Mouse (Mus musculus) midbrain, postnatal 0 days (tissue): ENCODE results near the gene Slc8a1. TPM values are rescaled to one million over a fixed set of nuclear protein-coding genes. Genes with fewer than 3 reads are reported as not detected.

Experiments used
- ATAC-seq: fragments of 200-750 bp; cut with Nextera tagmentation; 2 replicates; pipeline ENCODE4 v1.8.0; 2017; ENCODE audit warnings: moderate number of reproducible peaks, mild to moderate bottlenecking, moderate TSS enrichment, moderate library complexity; ENCODE audit not compliant: low FRiP score
- DNase-seq: peaks from one replicate; pipeline ENCODE4 v3.0.0-alpha.2; 2015; ENCODE audit warnings: low spot score
- H3K27ac ChIP-seq: fragments of 300-500 bp; sonication (generic); 2 replicates; pipeline ENCODE4 v1.5.1; 2014; ENCODE audit warnings: low read depth, mild to moderate bottlenecking, low read length, mixed read lengths
- H3K27me3 ChIP-seq: fragments of 300-500 bp; sonication (generic); 2 replicates; pipeline ENCODE4 v1.6.1; 2014; ENCODE audit warnings: low read length, control low read depth, mixed read lengths; ENCODE audit not compliant: insufficient read depth
- H3K36me3 ChIP-seq: fragments of 300-500 bp; sonication (generic); 2 replicates; pipeline ENCODE4 v1.6.1; 2014; ENCODE audit warnings: low read length, control low read depth, mixed read lengths; ENCODE audit not compliant: insufficient read depth
- H3K4me1 ChIP-seq: fragments of 300-500 bp; sonication (generic); 2 replicates; pipeline ENCODE4 v1.6.1; 2014; ENCODE audit warnings: mild to moderate bottlenecking, control low read depth, antibody characterized with exemption, low read length, mixed read lengths; ENCODE audit not compliant: insufficient read depth
- H3K4me2 ChIP-seq: fragments of 300-500 bp; sonication (generic); 2 replicates; pipeline ENCODE4 v1.6.1; 2014; ENCODE audit warnings: low read depth, mild to moderate bottlenecking, low read length, mixed read lengths; ENCODE audit not compliant: poor library complexity, severe bottlenecking
- H3K4me3 ChIP-seq: fragments of 300-500 bp; sonication (generic); 2 replicates; pipeline ENCODE4 v1.5.1; 2014; ENCODE audit warnings: low read depth, mild to moderate bottlenecking, low read length, moderate library complexity
- H3K9ac ChIP-seq: fragments of 300-500 bp; sonication (generic); replicated peaks from 2 replicates; pipeline ENCODE4 v1.6.1; 2014; ENCODE audit warnings: mild to moderate bottlenecking, low read length, moderate library complexity, mixed read lengths; ENCODE audit not compliant: poor library complexity, severe bottlenecking
- H3K9me3 ChIP-seq: fragments of 300-500 bp; sonication (generic); 2 replicates; pipeline ENCODE4 v1.6.1; 2016; ENCODE audit warnings: low read length, control low read depth
- CTCF ChIP-seq: IDR thresholded peaks from 2 replicates; pipeline ENCODE4 v1.5.1; 2016; ENCODE audit warnings: antibody characterized with exemption, mild to moderate bottlenecking
- WGBS: fragments of 180-500 bp; shearing (Covaris S2); extraction: QIAGEN DNeasy Blood & Tissue Kit; methylation state at CpG from one replicate; pipeline ENCODE4 v1.1.7; 2014; 5-methylcytosine and 5-hydroxymethylcytosine counted together
- polyA plus RNA-seq: library from polyadenylated mRNA; unstranded; fragments of >200 nt; fragmentation: Nextera tagmentation; extraction: Ambion mirVana; gene quantifications from 2 replicates; pipeline ENCODE4 v1.2.1, GENCODE M21; 2015
- total RNA-seq: library from RNA; depleted of rRNA; stranded (reverse); fragments of >200 nt; gene quantifications from 2 replicates; pipeline ENCODE4 v1.2.3, GENCODE M21; 2014

Gene Slc8a1
- total and polyA plus RNA-seq, 2 experiments from 2014 or later, result 17.9 to 123 TPM

GRCm38 (mm10) chr17:81616326-81616725 lies 121.9 kb downstream of the Slc8a1 start:
- WGBS, result 74% methylated on average over 4 of the region's 4 CpGs
- DNase-seq, result no peak
- no peak overlapping the region for H3K27ac ChIP-seq
- no peak for ATAC-seq
- TF ChIP-seq CTCF, result no peak
- no peak overlapping the region for H3K9ac ChIP-seq
- H3K4me2 ChIP-seq, result no peak overlapping the region
- no peaks in the 10 kb centered on the region for H3K36me3 ChIP-seq
- no peak overlapping the region for H3K4me3 ChIP-seq
- H3K4me1 ChIP-seq, result no peaks in the 10 kb centered on the region
- H3K9me3 ChIP-seq, result no peaks in the 10 kb centered on the region
- H3K27me3 ChIP-seq, result no peaks in the 10 kb centered on the region

- TF ChIP-seq CTCF, result no peak
- Histone ChIP-seq H3K36me3 (no peaks in the 10 kb centered on the region), H3K4me1 (no peaks in the 10 kb centered on the region), H3K9ac (no peak overlapping the region), H3K9me3 (no peaks in the 10 kb centered on the region), H3K4me2 (no peak overlapping the region), H3K27ac (no peak overlapping the region), H3K27me3 (no peaks in the 10 kb centered on the region), H3K4me3 (no peak overlapping the region)
- ATAC-seq (no peak), DNase-seq (no peak)
- 74% methylated on average over 8 of the region's 8 CpGs for WGBS
Observed at GRCm38 (mm10) chr17:81615391-81615790, 122.8 kb downstream of the Slc8a1 start.

- H3K27ac ChIP-seq, result no peak overlapping the region
- no peak for ATAC-seq
- H3K4me3 ChIP-seq, result no peak overlapping the region
- no peaks in the 10 kb centered on the region for H3K4me1 ChIP-seq
- H3K9ac ChIP-seq, result no peak overlapping the region
- no peaks in the 10 kb centered on the region for H3K36me3 ChIP-seq
- no peak overlapping the region for H3K4me2 ChIP-seq
- peak; percentile 26 for DNase-seq
- no peaks in the 10 kb centered on the region for H3K27me3 ChIP-seq
- no peak for TF ChIP-seq CTCF
- no peaks in the 10 kb centered on the region for H3K9me3 ChIP-seq
- 85% methylated on average over 3 of the region's 3 CpGs for WGBS
Observed at GRCm38 (mm10) chr17:81607515-81607914, 130.7 kb downstream of the Slc8a1 start.

- Histone ChIP-seq H3K4me3 (no peak overlapping the region), H3K27ac (no peak overlapping the region), H3K4me1 (no peaks in the 10 kb centered on the region), H3K9ac (no peak overlapping the region), H3K9me3 (no peaks in the 10 kb centered on the region), H3K4me2 (no peak overlapping the region), H3K27me3 (no peaks in the 10 kb centered on the region), H3K36me3 (no peaks in the 10 kb centered on the region)
- 90% methylated on average over 2 of the region's 2 CpGs for WGBS
- no peak for TF ChIP-seq CTCF
- DNase-seq (no peak), ATAC-seq (no peak)
Observed at GRCm38 (mm10) chr17:81606084-81606483, 132.1 kb downstream of the Slc8a1 start.

- ATAC-seq (no peak), DNase-seq (peak; percentile 24)
- WGBS, result 64% methylated on average over 4 of the region's 4 CpGs
- no peak overlapping the region for H3K27ac ChIP-seq
- H3K27me3 ChIP-seq, result no peaks in the 10 kb centered on the region
- H3K4me2 ChIP-seq, result no peak overlapping the region
- H3K4me3 ChIP-seq, result no peak overlapping the region
- no peaks in the 10 kb centered on the region for H3K9me3 ChIP-seq
- no peaks in the 10 kb centered on the region for H3K36me3 ChIP-seq
- no peak overlapping the region for H3K9ac ChIP-seq
- no peaks in the 10 kb centered on the region for H3K4me1 ChIP-seq
- TF ChIP-seq CTCF, result no peak
Observed at GRCm38 (mm10) chr17:81605219-81605660, 132.9 kb downstream of the Slc8a1 start.

- Histone ChIP-seq H3K4me3 (no peak overlapping the region), H3K27ac (no peak overlapping the region), H3K9ac (no peak overlapping the region), H3K27me3 (no peaks in the 10 kb centered on the region), H3K4me2 (no peak overlapping the region), H3K36me3 (no peaks in the 10 kb centered on the region), H3K4me1 (no peaks in the 10 kb centered on the region), H3K9me3 (no peaks in the 10 kb centered on the region)
- TF ChIP-seq CTCF, result no peak
- ATAC-seq, result no peak
- WGBS, result 90% methylated on average over 2 of the region's 2 CpGs
- no peak for DNase-seq
Observed at GRCm38 (mm10) chr17:81599072-81599471, 139.1 kb downstream of the Slc8a1 start.
